Mouse (Mus musculus) stomach, embryonic 16.5 days (tissue): ENCODE measurements around the gene Frmd6. TPM values are rescaled to one million over a fixed set of nuclear protein-coding genes. Genes with fewer than 3 reads are reported as not detected.
A peak's percentile ranks its signal among the peaks of the same experiment; 100 is the strongest.

ENCODE experiments used
- ATAC-seq: fragments of 200-750 bp; cut with Nextera tagmentation; 2 replicates; pipeline ENCODE4 v1.8.0; 2017; ENCODE audit warnings: moderate number of reproducible peaks, moderate TSS enrichment; ENCODE audit not compliant: insufficient read depth, low FRiP score
- H3K27ac ChIP-seq: fragments of 300-500 bp; sonication (generic); 2 replicates; pipeline ENCODE4 v1.5.1; 2014; ENCODE audit warnings: low read length
- H3K27me3 ChIP-seq: fragments of 300-500 bp; sonication (generic); 2 replicates; pipeline ENCODE4 v1.6.1; 2014; ENCODE audit warnings: low read length, control low read depth, mixed read lengths; ENCODE audit not compliant: control insufficient read depth, insufficient read depth
- H3K36me3 ChIP-seq: fragments of 300-500 bp; sonication (generic); 2 replicates; pipeline ENCODE4 v1.6.1; 2014; ENCODE audit warnings: low read length; ENCODE audit not compliant: control insufficient read depth, insufficient read depth
- H3K4me1 ChIP-seq: fragments of 300-500 bp; sonication (generic); 2 replicates; pipeline ENCODE4 v1.6.1; 2014; ENCODE audit warnings: low read length, control low read depth, mixed read lengths; ENCODE audit not compliant: control insufficient read depth, insufficient read depth
- H3K4me2 ChIP-seq: fragments of 300-500 bp; sonication (generic); 2 replicates; pipeline ENCODE4 v1.6.1; 2014; ENCODE audit warnings: low read depth, low read length, mixed read lengths
- H3K4me3 ChIP-seq: fragments of 300-500 bp; sonication (generic); replicated peaks from 2 replicates; pipeline ENCODE4 v1.5.1; 2014; ENCODE audit warnings: mild to moderate bottlenecking, low read length
- H3K9ac ChIP-seq: fragments of 300-500 bp; sonication (generic); 2 replicates; pipeline ENCODE4 v1.6.1; 2014; ENCODE audit warnings: low read length
- H3K9me3 ChIP-seq: fragments of 300-500 bp; sonication (generic); replicated peaks from 2 replicates; pipeline ENCODE4 v1.6.1; 2016; ENCODE audit warnings: low read length, control low read depth; ENCODE audit not compliant: control insufficient read depth
- WGBS: fragments of 180-500 bp; shearing (Covaris S2); extraction: QIAGEN DNeasy Blood & Tissue Kit; methylation state at CpG from one replicate; pipeline ENCODE4 v1.1.7; 2014; 5-methylcytosine and 5-hydroxymethylcytosine counted together
- polyA plus RNA-seq: library from polyadenylated mRNA; unstranded; fragments of >200 nt; fragmentation: Nextera tagmentation; extraction: Ambion mirVana; gene quantifications from 2 replicates; pipeline ENCODE4 v1.2.1, GENCODE M21; 2015

Frmd6 gene
- polyA plus RNA-seq, 1 experiment from 2014 or later = 35.9 TPM

GRCm38 (mm10) chr12:70803494-70803893, 21.8 kb upstream of the Frmd6 start:
- Histone ChIP-seq H3K4me1 (peaks cover 13% of the 10 kb centered on the region), H3K9ac (no peak overlapping the region), H3K27ac (no peak overlapping the region), H3K36me3 (no peaks in the 10 kb centered on the region), H3K9me3 (no peaks in the 10 kb centered on the region), H3K4me2 (no peak overlapping the region), H3K4me3 (no peak overlapping the region), H3K27me3 (no peaks in the 10 kb centered on the region)
- ATAC-seq = no peak
- WGBS = 64% methylated on average over 4 of the region's 4 CpGs

DNA sequence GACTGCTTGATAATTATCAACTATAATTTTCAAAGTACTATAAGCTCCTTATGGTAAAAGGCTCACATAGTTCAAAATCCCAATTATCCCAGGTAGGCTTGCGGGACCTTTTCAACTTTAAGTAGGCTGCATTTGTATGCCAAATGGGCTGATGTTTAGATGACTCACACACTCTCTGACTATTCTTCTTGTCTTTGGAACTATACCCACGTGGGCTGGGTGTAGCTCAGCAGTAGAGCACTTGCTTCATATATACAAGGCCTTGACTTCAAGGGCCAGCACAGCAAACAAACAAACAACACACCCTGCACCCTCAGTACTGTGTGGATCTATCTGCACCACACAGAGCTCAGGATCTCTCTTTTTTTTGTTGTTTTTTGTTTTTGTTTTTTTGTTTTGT, 20.3 kb upstream of the Frmd6 start:
- no peak overlapping the region for H3K4me2 ChIP-seq
- WGBS = 54% methylated on average over 2 of the region's 2 CpGs
- H3K4me3 ChIP-seq = no peak overlapping the region
- no peaks in the 10 kb centered on the region for H3K27me3 ChIP-seq
- no peak overlapping the region for H3K9ac ChIP-seq
- 0 out of 2 replicates have a peak, but pooled peaks cover 3% of the 10 kb centered on the region for H3K4me1 ChIP-seq
- H3K9me3 ChIP-seq = no peaks in the 10 kb centered on the region
- no peaks in the 10 kb centered on the region for H3K36me3 ChIP-seq
- no peak overlapping the region for H3K27ac ChIP-seq
- no peak for ATAC-seq

DNA sequence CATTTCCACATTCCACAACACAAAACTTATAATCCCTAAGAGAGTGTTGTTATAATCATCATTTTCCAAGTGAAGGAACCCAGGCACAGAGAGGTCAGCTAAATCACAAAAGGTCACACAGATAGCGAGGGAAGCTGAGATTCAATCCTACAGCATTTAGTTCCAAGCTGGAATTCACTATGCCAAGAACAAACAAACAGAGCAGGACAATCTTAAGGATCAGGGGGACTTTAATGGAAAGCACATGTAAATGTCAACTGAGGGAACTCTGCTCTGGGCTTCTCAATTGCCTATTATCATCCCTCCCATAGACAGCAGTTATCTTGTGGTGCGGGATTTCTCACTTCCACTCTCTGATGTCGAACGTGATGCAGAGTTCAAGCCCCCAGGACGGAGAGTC, 17.8 kb upstream of the Frmd6 start:
- Histone ChIP-seq H3K9me3 (no peaks in the 10 kb centered on the region), H3K36me3 (no peaks in the 10 kb centered on the region), H3K27me3 (no peaks in the 10 kb centered on the region), H3K9ac (no peak overlapping the region), H3K4me1 (peaks cover 4% of the 10 kb centered on the region), H3K27ac (no peak overlapping the region), H3K4me3 (no peak overlapping the region), H3K4me2 (no peak overlapping the region)
- 40% methylated on average over 5 of the region's 5 CpGs for WGBS
- ATAC-seq = no peak

- peaks cover 7% of the 10 kb centered on the region for H3K4me1 ChIP-seq
- H3K9me3 ChIP-seq = no peaks in the 10 kb centered on the region
- no peak overlapping the region for H3K4me2 ChIP-seq
- no peaks in the 10 kb centered on the region for H3K27me3 ChIP-seq
- ATAC-seq = no peak
- no peak overlapping the region for H3K27ac ChIP-seq
- no peak overlapping the region for H3K4me3 ChIP-seq
- no peak overlapping the region for H3K9ac ChIP-seq
- 68% methylated on average over 6 of the region's 6 CpGs for WGBS
- H3K36me3 ChIP-seq = no peaks in the 10 kb centered on the region
Measured at GRCm38 (mm10) chr12:70807975-70808374, 17.3 kb upstream of the Frmd6 start.

DNA sequence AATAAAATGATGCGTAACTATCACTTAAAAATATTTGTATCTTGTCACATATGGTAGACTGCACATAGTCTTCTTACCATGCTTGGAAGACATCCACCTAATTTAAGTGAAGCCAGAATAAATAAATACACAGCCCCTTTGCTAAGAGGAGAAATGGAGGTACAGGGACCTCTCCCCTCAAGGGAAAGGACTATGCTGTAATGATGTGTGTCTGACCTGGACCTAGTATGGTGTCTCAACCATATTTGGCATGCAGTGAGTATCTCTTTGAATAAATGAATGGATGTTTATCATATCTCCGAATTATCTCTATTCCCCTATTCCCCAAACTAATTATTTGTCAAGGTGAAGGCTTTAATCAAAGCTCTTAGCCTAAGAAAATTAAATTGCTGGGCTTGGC, 15.4 kb upstream of the Frmd6 start:
- ATAC-seq = no peak
- H3K9me3 ChIP-seq = no peaks in the 10 kb centered on the region
- H3K9ac ChIP-seq = no peak overlapping the region
- H3K27me3 ChIP-seq = no peaks in the 10 kb centered on the region
- peaks cover 11% of the 10 kb centered on the region for H3K4me1 ChIP-seq
- H3K27ac ChIP-seq = no peak overlapping the region
- WGBS = 80% methylated on average over 2 of the region's 2 CpGs
- no peak overlapping the region for H3K4me2 ChIP-seq
- H3K4me3 ChIP-seq = no peak overlapping the region
- no peaks in the 10 kb centered on the region for H3K36me3 ChIP-seq

DNA sequence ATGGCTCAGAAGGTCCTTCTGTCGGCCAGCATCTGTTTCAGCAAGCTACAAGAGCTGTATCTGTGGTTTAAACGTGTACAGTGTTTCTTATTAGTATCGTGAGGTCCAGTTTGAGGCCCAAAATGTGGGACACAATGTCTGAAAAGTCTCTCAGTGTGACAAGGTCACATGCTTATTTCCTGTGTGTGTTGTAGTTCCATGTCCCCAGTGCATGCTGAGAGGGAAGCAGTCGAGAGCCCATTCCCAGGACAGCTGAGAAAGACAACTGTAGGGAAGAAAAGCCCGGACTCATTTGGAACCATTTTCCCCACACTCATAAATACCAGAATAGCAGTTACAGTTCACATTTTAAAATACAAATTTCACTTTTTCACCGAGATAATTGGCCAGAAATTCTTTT, 13.5 kb upstream of the Frmd6 start:
- H3K4me1 ChIP-seq = peaks cover 11% of the 10 kb centered on the region
- ATAC-seq = 0 out of 2 replicates have a peak, but pooled peaks have one; percentile 46
- peak overlapping the region; percentile 79 for H3K27ac ChIP-seq
- WGBS = 45% methylated on average over 6 of the region's 6 CpGs
- no peak overlapping the region for H3K4me3 ChIP-seq
- no peak overlapping the region for H3K4me2 ChIP-seq
- no peak overlapping the region for H3K9ac ChIP-seq
- no peaks in the 10 kb centered on the region for H3K9me3 ChIP-seq
- H3K36me3 ChIP-seq = no peaks in the 10 kb centered on the region
- no peaks in the 10 kb centered on the region for H3K27me3 ChIP-seq

DNA sequence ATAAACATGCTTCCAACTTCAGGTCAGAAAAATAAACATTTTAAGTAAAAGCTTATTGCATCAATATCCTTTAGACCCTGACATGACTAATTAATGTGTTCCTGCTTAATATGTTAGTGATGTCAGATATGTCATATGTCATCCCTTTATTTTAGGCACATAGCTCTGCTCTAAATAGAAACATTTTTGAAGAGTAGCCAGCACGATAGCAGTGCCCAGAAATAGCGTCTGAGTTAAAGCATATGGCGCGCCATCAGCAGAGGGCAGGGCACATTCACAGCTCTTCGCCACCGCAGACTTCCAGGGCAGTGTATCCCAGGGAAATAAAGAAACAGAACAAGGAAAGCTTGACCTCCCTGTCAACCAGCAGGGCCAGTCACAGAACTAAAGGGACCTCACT, 13.1 kb upstream of the Frmd6 start:
- 45% methylated on average over 6 of the region's 6 CpGs for WGBS
- Histone ChIP-seq H3K9ac (no peak overlapping the region), H3K27me3 (no peaks in the 10 kb centered on the region), H3K9me3 (no peaks in the 10 kb centered on the region), H3K27ac (peak overlapping the region; percentile 67; the same call in 1 of the 2 replicates), H3K4me1 (peaks cover 11% of the 10 kb centered on the region), H3K4me2 (no peak overlapping the region), H3K36me3 (no peaks in the 10 kb centered on the region), H3K4me3 (no peak overlapping the region)
- ATAC-seq = peak; percentile 81

- Histone ChIP-seq H3K4me1 (peaks cover 11% of the 10 kb centered on the region), H3K27me3 (no peaks in the 10 kb centered on the region), H3K4me2 (no peak overlapping the region), H3K4me3 (no peak overlapping the region), H3K36me3 (no peaks in the 10 kb centered on the region), H3K9ac (no peak overlapping the region), H3K27ac (no peak overlapping the region), H3K9me3 (no peaks in the 10 kb centered on the region)
- ATAC-seq = no peak
- WGBS = 18% methylated on average over 3 of the region's 3 CpGs
Measured at GRCm38 (mm10) chr12:70812822-70813465, 12.4 kb upstream of the Frmd6 start.

GRCm38 (mm10) chr12:70816731-70817130, 8.6 kb upstream of the Frmd6 start:
- no peak overlapping the region for H3K4me2 ChIP-seq
- H3K9ac ChIP-seq = no peak overlapping the region
- 86% methylated on average over 2 of the region's 2 CpGs for WGBS
- no peak overlapping the region for H3K4me3 ChIP-seq
- H3K27me3 ChIP-seq = no peaks in the 10 kb centered on the region
- no peaks in the 10 kb centered on the region for H3K9me3 ChIP-seq
- peaks cover 9% of the 10 kb centered on the region for H3K4me1 ChIP-seq
- no peak overlapping the region for H3K27ac ChIP-seq
- ATAC-seq = no peak
- no peaks in the 10 kb centered on the region for H3K36me3 ChIP-seq
